Mouse (Mus musculus) right cerebral cortex, postnatal 36 days (tissue): ENCODE data around the gene Ptgfrn.
A peak's percentile ranks its signal among the peaks of the same experiment; 100 is the strongest.

Source experiments
- DNase-seq, 2 experiments: peaks; one replicate each; pipeline ENCODE4 v3.0.0; 2022; ENCODE audit warnings: low spot score in 2 of 2, mixed read lengths in 1 of 2

The Ptgfrn gene

DNA sequence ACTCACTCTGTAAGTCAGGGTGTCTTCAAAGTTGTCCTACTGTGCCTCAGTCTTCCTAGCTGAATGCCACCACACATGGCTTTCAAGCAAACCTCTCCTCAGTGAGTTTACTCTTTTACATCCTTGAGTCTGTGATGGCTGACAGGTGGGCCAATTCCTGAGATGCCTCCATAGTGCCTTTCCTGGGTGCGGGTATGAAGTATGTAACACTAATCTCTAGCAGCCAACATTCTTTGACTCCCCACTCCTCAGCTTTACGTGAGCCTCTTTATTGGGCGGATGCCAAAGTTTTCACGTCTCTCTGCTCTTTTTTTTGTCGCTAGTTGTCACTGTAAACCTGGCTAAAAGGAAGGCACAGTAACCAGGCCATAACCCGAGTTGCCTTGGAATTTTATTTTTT, 104.7 kb downstream of the Ptgfrn start:
- no peak for DNase-seq

GRCm38 (mm10) chr3:101003575-101004356, 106.3 kb downstream of the Ptgfrn start:
- no peak for DNase-seq

GRCm38 (mm10) chr3:100999732-101000131, 110.3 kb downstream of the Ptgfrn start:
- DNase-seq: no peak

GRCm38 (mm10) chr3:100998904-100999340, 111.2 kb downstream of the Ptgfrn start:
- peak; percentile 15 to 41 for DNase-seq

GRCm38 (mm10) chr3:100997785-100998570, 112.1 kb downstream of the Ptgfrn start:
- DNase-seq: peak in 1 of 2 experiments; percentile 22

DNA sequence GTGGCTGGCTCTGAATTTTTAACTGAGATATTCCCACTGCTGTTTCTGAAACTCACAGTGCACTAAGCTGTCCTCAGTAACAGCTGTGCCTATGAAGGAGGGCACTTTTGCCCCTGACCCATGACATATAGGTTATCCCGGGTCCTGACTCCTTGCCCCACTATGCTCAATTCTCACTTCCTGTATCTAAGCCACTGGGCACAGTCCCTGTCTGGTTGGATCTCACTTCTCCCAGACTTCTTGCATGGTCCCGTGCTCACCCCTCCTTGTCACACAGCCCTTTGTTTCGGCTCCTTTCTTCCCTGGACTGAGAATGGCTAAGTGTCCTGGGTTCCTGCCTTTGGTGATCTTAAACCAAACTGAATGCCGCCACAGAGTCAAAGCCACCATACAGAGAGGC, 115.8 kb downstream of the Ptgfrn start:
- DNase-seq: no peak

DNA sequence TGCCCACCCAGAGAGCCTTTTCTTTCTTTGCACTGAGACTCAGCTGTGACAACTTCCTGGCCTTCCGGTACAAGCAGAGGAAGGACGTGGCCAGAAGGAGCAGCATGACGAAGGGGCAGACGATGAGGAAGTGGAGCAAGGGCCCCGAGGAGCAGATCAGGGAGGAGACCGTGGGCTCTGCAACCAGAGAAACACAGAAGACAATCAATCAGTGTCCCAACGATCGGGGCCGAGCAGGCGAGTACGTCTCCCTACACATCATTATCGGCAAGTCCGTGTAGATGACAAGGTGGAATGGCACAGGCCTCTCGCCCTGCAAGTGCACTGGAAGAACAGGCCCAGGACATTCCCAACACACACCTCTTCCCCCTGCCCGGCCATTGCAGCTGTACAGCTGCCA, 116.4 kb downstream of the Ptgfrn start:
- DNase-seq: no peak

- DNase-seq: no peak
These were observed 116.9 kb downstream of the Ptgfrn start for GRCm38 (mm10) chr3:100993158-100993557.
